Mouse (Mus musculus): ENCODE data around the gene Cnot6.

The Cnot6 gene

GRCm38 (mm10) chr11:49719466-49720151 lies 7.1 kb upstream of the Cnot6 start:
- in situ Hi-C loops (cut with MboI, MseI): loop anchor here (25.0 kb wide), 1 partner anchor 907 kb away; the partner anchor contains the start of genes Rack1 and Trim41

DNA sequence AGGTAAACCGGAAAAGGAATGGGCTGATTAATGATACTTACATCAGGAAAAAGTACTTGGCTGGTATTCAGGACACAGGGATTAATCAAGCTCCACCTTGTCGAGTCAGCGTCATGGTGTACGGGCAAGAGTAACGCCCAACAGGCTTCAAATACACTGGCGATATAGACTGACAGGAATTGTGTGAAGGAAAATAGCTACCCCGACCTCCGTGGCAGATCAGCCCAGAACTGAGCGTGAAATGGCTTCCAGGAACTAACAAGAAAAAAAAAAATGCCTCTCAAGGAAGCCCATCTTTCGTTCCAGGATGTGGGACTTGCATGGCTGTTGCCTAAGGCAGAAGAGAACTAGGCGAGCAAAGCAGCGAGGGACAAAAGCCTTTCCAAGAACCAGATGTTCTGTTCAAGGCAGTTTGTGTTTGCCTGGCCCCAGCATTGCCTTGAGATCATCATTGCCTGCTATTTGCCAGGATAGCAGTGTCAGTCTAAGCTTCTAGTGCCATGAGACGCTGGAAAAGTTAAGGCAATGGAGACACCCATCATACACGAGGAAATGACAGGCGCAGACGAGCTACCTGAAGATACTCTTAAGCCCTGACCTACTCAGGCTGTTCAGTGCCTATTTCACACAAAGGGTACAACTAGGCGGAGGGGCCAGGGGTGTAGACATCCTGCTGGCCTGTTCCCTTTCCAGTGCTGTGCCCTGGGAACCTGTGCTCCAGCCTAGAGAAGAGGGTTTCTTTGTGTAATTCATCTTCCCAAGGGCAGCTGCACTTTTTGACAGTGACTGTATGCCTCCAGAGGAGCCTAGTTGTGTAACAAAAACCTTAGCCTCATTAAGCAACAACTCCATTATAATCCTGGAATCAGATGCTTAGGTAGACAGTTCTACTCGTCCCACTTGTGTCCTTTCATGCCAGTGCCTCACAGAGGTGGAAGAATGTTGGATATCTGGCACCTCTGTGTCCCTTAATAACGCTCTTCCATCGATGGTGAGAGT lies 1.1 kb upstream of the Cnot6 start:
- in situ Hi-C loops (cut with MboI, MseI): loop anchor here (25.0 kb wide), 1 partner anchor 901 kb away; the partner anchor contains the start of genes Rack1 and Trim41

DNA sequence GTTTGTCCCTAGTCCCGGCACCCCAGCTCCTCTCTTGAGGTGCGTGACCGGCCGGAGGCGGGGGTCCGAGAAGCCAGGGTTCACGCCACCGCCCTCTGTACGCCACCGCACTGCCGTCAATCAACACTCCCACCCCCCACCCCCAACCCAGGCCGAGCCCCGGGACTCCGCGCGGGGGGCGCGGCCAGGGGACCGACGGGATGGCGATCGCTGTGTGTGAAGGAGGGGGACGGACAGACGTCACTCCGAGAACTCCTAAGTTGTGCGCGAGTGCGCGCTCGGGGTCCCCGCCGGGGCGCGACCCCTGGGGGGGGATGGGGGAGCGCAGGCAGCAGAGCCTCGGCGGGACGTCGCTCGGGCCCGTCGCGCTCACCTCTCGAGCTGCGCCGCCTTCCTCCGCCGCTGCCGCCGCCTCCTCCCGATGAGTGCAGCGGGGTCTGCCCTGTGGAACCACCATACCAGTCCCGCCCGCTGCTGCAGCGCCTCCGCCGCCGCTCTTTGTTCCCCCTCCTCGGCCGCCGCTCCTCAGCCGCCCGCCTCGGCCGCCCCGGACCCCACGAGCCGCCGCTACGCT lies 455 bp downstream of the Cnot6 start:
- in situ Hi-C loops (cut with MboI, MseI): loop anchor here (25.0 kb wide), 1 partner anchor 900 kb away; the partner anchor contains the start of genes Rack1 and Trim41

DNA sequence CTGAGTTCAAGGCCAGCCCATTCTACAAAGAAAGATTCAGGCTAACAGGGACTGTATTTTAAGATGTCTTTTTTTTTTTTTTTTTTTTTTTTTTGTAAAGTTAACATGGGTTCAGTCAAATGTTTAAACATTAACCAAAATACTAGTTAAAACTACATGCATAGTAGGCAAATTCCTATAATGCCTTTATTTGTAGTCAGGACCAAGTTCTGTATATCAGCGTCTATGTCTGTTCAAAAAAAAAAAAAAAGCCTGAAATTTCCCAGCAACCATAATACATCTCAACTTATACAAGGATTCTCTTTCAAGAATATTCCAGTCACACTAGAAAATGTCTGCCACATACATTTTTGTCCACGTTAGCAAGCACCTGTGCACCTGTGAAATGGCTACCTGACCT lies 1.9 kb downstream of the Cnot6 start:
- in situ Hi-C loops (cut with MboI, MseI): loop anchor here (25.0 kb wide), 1 partner anchor 898 kb away; the partner anchor contains the start of genes Rack1 and Trim41

GRCm38 (mm10) chr11:49707834-49708233 lies 4.7 kb downstream of the Cnot6 start:
- in situ Hi-C loops (cut with MboI, MseI): loop anchor here (25.0 kb wide), 1 partner anchor 896 kb away; the partner anchor contains the start of genes Rack1 and Trim41

DNA sequence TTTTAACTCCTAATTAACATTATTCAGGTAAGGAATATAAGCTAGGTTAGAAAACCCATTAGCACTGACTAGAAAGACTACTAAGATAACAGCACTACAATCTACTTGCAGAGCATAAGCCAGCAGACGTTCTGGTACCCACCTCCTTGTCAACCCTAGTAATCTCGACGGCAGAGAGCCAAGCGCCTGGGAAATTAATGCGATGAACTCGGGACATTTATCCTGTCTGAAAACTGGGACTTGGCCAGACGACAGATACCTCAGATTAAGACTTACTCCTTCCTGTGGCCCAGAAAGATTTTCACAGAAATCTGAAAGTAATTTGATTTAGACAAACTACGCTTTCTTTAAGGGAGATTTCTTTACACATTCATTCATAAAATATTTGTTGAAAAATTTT lies 7.7 kb downstream of the Cnot6 start:
- in situ Hi-C loops (cut with MboI, MseI): loop anchor here (25.0 kb wide), 1 partner anchor 893 kb away; the partner anchor contains the start of genes Rack1 and Trim41

DNA sequence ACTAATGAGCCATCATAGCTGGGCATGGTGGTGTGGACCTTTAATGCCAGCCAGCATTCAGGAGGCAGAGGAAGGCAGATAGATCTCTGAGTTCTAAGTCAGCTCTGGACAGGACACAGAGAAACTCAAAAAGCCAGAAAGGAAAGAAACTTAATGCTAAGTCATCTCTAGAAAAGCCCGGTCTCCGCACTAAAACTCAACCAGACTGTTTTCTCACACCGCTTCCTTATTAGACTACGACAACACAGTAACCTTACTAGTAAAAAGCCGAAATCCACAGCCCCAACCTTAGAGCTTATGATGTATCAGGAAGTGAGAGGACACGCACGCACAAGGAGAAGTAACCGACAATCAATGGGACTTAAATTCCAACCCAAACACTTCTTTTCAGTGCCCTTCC lies 10.5 kb downstream of the Cnot6 start:
- in situ Hi-C loops (cut with MboI, MseI): loop anchor here (25.0 kb wide), 1 partner anchor 890 kb away; the partner anchor contains the start of genes Rack1 and Trim41

DNA sequence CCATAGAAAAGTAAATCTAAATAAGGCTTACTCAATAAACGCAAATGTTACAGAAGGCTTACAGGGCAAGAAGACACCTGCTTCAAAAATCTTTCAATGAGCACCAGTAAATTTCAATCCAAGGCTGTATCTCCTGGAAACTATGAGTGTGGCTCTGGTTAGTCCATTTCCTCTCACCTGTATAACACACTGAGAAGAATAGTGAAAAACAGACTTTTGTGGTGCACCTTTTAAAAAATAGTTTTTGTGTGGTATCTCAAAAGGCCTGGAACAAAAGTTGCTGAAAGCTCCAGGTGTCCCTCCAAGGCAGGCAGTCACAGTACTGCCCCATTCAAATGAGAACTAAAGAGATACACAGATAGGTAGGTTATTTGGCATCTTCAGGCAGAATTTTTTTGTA lies 13.4 kb downstream of the Cnot6 start:
- in situ Hi-C loops (cut with MboI, MseI): no loop called here

DNA sequence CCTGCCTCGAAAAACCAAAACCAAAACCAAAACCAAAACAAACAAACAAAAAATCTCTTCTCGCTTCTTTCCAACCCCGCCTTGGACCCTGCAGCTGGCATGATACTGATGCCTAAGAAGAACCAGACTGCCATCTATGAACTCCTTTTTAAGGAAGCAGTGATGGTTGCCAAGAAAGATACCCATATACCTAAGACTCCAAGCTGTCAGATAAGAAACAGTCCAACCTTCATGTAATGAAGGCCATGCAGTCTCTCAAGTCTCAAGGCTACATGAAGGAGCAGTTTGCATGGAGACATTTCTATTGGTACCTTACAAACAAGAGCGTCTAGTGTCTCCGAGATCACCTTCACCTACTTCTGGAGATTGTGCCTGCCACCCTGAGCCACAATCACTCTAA lies 14.7 kb downstream of the Cnot6 start:
- in situ Hi-C loops (cut with MboI, MseI): no loop called here

DNA sequence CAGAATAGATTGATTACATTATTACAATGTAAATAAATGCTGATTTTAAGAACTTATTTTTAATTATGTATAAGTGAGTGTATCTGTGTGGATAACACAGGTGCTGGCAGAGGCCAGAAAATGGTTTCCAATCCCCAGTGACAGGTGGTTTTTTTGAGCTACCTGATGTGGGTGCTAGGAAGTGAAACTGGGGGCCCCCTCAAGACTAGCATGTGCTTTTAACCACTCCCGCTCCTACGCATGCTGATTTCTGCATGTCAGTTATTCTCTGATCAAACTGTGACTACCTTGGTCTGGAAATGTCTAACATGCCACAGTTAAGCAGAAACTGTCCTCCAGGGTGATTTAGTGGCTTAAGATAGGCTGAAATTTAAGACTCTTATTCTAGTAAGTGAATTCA lies 16.1 kb downstream of the Cnot6 start:
- in situ Hi-C loops (cut with MboI, MseI): no loop called here

GRCm38 (mm10) chr11:49695695-49696094 lies 16.8 kb downstream of the Cnot6 start:
- in situ Hi-C loops (cut with MboI, MseI): no loop called here

GRCm38 (mm10) chr11:49695013-49695412 lies 17.5 kb downstream of the Cnot6 start:
- in situ Hi-C loops (cut with MboI, MseI): no loop called here

DNA sequence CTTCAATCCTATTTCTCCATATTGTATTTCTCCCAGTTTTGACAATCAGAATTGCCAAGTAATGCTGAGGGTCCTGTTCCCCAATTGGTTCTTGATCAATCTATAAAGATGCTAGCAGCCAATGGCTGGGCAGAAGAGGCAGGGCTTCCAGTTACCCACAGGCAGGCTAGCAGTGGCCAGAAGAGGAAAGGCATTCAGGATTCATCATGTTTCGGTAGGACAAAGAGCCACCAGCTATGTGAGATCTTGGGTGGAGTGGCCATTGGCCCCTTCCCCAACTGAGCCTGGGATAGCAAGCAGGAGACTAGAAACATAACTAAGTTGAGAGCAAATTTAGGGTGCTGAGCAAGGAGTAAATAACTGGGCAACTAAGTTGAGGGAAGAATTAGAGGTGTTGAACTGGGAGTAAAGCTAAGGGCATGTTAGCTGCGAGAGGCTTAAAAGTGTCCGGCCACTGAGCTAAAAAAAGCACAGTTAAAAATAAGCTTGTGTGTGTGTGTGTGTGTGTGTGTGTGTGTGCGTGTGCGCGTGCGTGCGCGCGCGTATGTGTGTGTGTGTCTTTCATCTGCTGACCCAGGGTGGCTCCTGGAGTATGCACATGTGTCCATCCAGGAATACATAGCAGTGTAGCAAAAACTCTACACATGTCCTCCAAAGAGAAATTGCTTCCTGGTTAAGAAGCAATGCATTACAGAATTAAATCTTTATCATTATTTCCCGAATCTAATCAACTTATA lies 28.1 kb downstream of the Cnot6 start:
- in situ Hi-C loops (cut with MboI, MseI): no loop called here

GRCm38 (mm10) chr11:49673433-49673832 lies 39.1 kb downstream of the Cnot6 start:
- in situ Hi-C loops (cut with MboI, MseI): no loop called here

DNA sequence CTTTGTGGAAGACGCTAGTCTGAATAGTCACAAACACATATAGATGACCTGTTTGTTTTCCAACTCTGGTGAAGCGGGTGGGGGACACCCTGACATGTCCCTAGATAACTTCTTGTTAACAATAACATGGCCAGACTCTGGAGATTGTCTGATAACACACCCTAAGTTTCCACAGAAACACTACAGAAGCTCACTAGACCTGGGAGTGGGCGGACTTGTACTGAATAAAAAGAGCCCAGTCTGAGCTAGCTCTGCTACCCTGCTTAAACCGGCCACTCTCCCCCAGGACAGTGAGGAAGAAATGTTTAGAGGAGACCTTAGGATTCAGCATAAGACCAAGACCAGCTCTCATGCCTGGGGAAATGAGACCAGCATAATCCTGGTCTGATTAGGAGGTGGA lies 47.1 kb downstream of the Cnot6 start:
- in situ Hi-C loops (cut with MboI, MseI): no loop called here

- in situ Hi-C loops (cut with MboI, MseI): no loop called here
Measured at GRCm38 (mm10) chr11:49664262-49665140, 48.0 kb downstream of the Cnot6 start.

DNA sequence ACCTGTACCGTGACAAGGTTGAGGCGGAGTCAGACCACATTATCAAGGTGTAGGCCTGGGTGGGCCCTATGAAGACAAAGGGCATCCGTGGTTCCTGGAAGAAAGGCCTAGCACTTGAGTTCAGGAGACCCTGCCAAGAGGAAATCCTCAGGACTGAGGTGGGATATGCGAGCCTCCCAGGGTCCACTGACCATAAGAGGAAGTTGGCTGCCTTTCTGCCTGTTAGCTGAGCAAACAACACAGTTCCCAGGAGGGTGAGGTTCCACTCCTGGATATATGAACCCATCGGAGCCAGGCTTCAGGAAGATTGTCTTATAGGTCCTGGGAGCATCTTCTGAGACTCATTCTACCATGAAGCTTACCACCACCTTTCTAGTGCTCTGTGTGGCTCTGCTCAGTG lies 49.2 kb downstream of the Cnot6 start, which contains the start of gene Scgb3a1:
Gene Scgb3a1 (plus strand): TSS at position 301 of the 400 bp plus-strand sequence.
- in situ Hi-C loops (cut with MboI, MseI): no loop called here

GRCm38 (mm10) chr11:49662292-49662780 lies 50.2 kb downstream of the Cnot6 start:
- in situ Hi-C loops (cut with MboI, MseI): no loop called here

DNA sequence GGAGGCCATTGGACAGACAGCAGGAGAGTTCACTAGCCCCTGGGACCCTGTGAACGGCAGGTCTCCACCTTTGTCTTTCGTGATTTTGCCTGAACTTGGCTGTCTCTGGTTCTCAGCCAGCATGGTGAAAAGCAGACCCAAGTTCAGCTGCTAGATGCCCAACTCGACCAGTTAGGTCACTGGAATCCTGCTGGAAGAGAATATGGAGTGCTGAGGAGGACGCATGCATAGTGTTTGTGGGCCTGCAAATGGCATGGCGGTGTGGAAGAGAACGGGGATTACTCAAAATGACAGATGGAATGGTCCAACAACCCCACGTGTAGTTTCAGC lies 53.1 kb downstream of the Cnot6 start:
- in situ Hi-C loops (cut with MboI, MseI): loop anchor here (10.0 kb wide), 1 partner anchor 185 kb away; the partner anchor contains the start of gene Mapk9

All from T-helper 2 cell (primary cell).